Mouse (Mus musculus) R1 (cell line): Measurements from ENCODE around the gene Zfp330.

Experiments used
- DNase-seq: peaks from one replicate; pipeline ENCODE4 v3.0.0-alpha.2; 2018; ENCODE audit warnings: low read depth, low spot score

The Zfp330 gene

GRCm38 (mm10) chr8:82774093-82774422, at the start of gene Zfp330:
Zfp330 (minus strand) TSS chr8:82774160.
- DNase-seq, result peak; percentile 94

- DNase-seq, result no peak
Observed at GRCm38 (mm10) chr8:82777945-82778344, 4.0 kb upstream of the Zfp330 start.

GRCm38 (mm10) chr8:82777406-82777805, 3.4 kb upstream of the Zfp330 start:
- DNase-seq, result peak; percentile 9

- peak; percentile 18 for DNase-seq
Observed at GRCm38 (mm10) chr8:82774482-82774881, 522 bp upstream of the Zfp330 start.

- peak; percentile 9 for DNase-seq
Observed at GRCm38 (mm10) chr8:82773332-82774092, 448 bp downstream of the Zfp330 start.

- DNase-seq, result no peak
Observed at GRCm38 (mm10) chr8:82770886-82771285, 3.1 kb downstream of the Zfp330 start.

GRCm38 (mm10) chr8:82759071-82759470, 14.9 kb downstream of the Zfp330 start:
- peak; percentile 46 for DNase-seq

GRCm38 (mm10) chr8:82754946-82755345, 19.0 kb downstream of the Zfp330 start:
- no peak for DNase-seq

- DNase-seq, result no peak
Observed at GRCm38 (mm10) chr8:82746617-82747016, 27.3 kb downstream of the Zfp330 start.

GRCm38 (mm10) chr8:82743905-82744904, 29.8 kb downstream of the Zfp330 start:
- peak; percentile 87 for DNase-seq
